Mouse (Mus musculus): Measurements from ENCODE around the gene Tuba4a.

DNA sequence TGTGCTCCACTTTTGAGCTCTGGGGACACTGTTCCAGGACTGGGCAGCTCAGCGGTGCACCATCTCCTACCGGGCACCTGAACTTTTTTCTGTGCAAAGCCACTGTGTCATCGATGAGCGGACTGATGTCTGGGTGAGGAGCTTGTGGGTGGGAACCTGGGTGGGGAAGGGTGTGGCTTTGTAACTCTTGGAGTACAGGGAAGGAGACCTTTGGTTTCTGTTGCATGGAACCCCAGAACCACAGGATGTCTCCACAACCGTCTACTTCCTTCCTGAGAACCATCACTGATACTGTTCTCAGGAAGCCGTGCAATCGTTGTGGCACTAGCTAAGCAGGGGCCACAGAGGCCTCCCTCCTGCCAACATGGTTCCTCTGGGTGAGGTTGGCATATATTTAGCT, 6.6 kb downstream of the Tuba4a start:
- TF ChIP-seq POLR2A (IDR thresholded peaks at IDR 0.05; ENCODE audit: low read depth, low read length), result no peak
- TF ChIP-seq CTCF (conservative IDR thresholded peaks at IDR 0.05 in 1 of 2, IDR thresholded peaks at IDR 0.05 in 1 of 2; ENCODE audit: low read depth in 2 of 2, low read length in 2 of 2), result no peak
- TF ChIP-seq EP300 (IDR thresholded peaks at IDR 0.05; ENCODE audit: low read length), result no peak
- no peak for TF ChIP-seq RCOR1 (conservative IDR thresholded peaks at IDR 0.05; ENCODE audit: low read depth, low read length)
- TF ChIP-seq ETS1 (conservative IDR thresholded peaks at IDR 0.05; ENCODE audit: low read depth, low read length), result no peak
- no peak for TF ChIP-seq TBP (conservative IDR thresholded peaks at IDR 0.05; ENCODE audit: low read depth, low read length)
- no peak for TF ChIP-seq KAT2A (IDR thresholded peaks at IDR 0.05; ENCODE audit: insufficient replicate concordance, low read length)
- TF ChIP-seq UBTF (IDR thresholded peaks at IDR 0.05; ENCODE audit: low read depth, low read length), result no peak
- TF ChIP-seq MAX (IDR thresholded peaks at IDR 0.05; ENCODE audit: low read length), result no peak
- no peak for TF ChIP-seq SMC3 (IDR thresholded peaks at IDR 0.05; ENCODE audit: low read depth, low read length)
